Mouse (Mus musculus): ENCODE data around the gene Smg6. TPM values are rescaled to one million over a fixed set of nuclear protein-coding genes. Genes with fewer than 3 reads are reported as not detected.

The Smg6 gene
- polyA plus RNA-seq, 1 experiment from 2014 or later, result 11.9 TPM

DNA sequence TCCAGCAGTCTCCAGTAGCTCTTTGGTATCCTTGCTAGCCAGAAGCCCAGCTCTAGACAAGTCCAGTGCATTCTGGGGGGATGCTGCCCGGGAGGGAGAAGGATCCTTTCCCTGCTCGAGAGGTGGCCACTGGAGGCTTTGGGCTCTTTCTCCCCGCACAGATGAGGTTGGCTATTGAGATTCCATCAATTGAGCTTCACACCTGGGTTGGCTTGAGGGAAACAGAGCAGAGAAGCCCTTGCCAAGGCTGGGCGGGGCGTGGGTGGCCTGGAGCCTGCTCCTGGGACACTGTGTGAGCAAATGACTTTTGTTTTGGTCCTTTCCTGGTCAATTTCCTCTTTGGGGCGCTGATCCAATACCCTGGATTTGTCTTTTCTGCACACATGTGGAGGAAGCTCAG, 270.5 kb downstream of the Smg6 start:
- no peak overlapping the region for H3K4me3 ChIP-seq (replicated peaks; ENCODE audit: low read depth, low read length)
- no peak overlapping the region for H3K4me2 ChIP-seq (ENCODE audit: low read length)
- no peak for TF ChIP-seq CTCF (IDR thresholded peaks at IDR 0.05; ENCODE audit: low read depth)
- no peak overlapping the region for H3K9ac ChIP-seq (ENCODE audit: low read depth, low read length)
- H3K36me3 ChIP-seq (ENCODE audit: insufficient read depth, low read length), result no peaks in the 10 kb centered on the region
- H3K4me1 ChIP-seq (replicated peaks; ENCODE audit: insufficient read depth, low read length), result peaks cover 16% of the 10 kb centered on the region; the same call in 1 of the 2 replicates
- DNase-seq (ENCODE audit: low spot score) (no peak), ATAC-seq (replicated peaks; ENCODE audit: low FRiP score, low read depth) (no peak)
- H3K9me3 ChIP-seq (replicated peaks; ENCODE audit: low read length), result no peaks in the 10 kb centered on the region
- WGBS, result 58% methylated on average over 6 of the region's 6 CpGs
- H3K27me3 ChIP-seq (ENCODE audit: insufficient read depth, low read length), result peaks cover 24% of the 10 kb centered on the region
- H3K27ac ChIP-seq, result no peak overlapping the region

DNA sequence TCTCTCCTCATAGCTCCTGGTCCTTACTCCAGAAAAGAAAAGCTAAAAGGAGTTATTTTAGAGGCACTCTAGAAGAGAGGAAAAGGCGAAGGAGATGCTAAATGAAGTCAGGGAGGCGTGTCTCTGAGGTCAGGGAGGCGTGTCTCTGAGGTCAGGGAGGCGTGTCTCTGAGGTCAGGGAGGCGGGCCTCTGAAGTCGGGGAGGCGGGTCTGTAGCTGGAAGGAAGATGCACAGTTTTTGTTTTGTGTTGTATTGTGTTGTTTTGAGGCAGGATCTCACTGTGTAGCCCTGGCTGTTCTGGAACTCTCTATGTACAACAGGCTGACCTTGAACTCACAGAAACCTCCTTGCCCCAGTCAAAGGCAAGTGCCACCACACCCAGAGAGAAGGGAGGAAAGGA, 272.3 kb downstream of the Smg6 start:
- Histone ChIP-seq H3K4me2 (ENCODE audit: low read length) (no peak overlapping the region), H3K4me3 (replicated peaks; ENCODE audit: low read depth, low read length) (no peak overlapping the region), H3K27ac (no peak overlapping the region), H3K9me3 (replicated peaks; ENCODE audit: low read length) (no peaks in the 10 kb centered on the region), H3K4me1 (replicated peaks; ENCODE audit: insufficient read depth, low read length) (peaks cover 16% of the 10 kb centered on the region; the same call in 1 of the 2 replicates), H3K9ac (ENCODE audit: low read depth, low read length) (no peak overlapping the region), H3K36me3 (ENCODE audit: insufficient read depth, low read length) (no peaks in the 10 kb centered on the region), H3K27me3 (ENCODE audit: insufficient read depth, low read length) (peaks cover 24% of the 10 kb centered on the region)
- 49% methylated on average over 7 of the region's 7 CpGs for WGBS
- ATAC-seq (replicated peaks; ENCODE audit: low FRiP score, low read depth) (no peak), DNase-seq (ENCODE audit: low spot score) (no peak)
- no peak for TF ChIP-seq CTCF (IDR thresholded peaks at IDR 0.05; ENCODE audit: low read depth)

DNA sequence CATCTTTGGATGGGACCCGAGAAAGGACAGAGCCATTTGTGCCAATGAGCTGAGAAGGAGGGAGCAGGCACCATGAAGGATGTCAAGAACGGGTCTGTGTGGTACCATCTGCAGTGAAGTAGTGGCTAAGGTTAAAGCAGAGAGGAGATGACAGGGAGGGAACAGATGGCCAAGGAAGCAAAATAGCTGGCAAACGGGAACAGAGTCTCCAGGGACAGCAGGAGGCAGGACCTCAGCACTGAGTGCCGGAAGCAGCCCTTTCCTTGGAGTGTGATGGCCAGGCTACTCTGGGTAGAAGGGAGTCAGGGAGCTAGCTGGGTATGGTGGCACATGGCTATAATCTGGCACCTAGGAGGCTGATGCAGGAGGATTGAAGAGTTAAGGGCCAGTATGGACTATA, 273.2 kb downstream of the Smg6 start:
- no peak overlapping the region for H3K9ac ChIP-seq (ENCODE audit: low read depth, low read length)
- DNase-seq (ENCODE audit: low spot score), result no peak
- TF ChIP-seq CTCF (IDR thresholded peaks at IDR 0.05; ENCODE audit: low read depth), result no peak
- peaks cover 23% of the 10 kb centered on the region for H3K27me3 ChIP-seq (ENCODE audit: insufficient read depth, low read length)
- peaks cover 14% of the 10 kb centered on the region; the same call in 1 of the 2 replicates for H3K4me1 ChIP-seq (replicated peaks; ENCODE audit: insufficient read depth, low read length)
- ATAC-seq (replicated peaks; ENCODE audit: low FRiP score, low read depth), result no peak
- no peak overlapping the region for H3K4me2 ChIP-seq (ENCODE audit: low read length)
- no peaks in the 10 kb centered on the region for H3K9me3 ChIP-seq (replicated peaks; ENCODE audit: low read length)
- no peaks in the 10 kb centered on the region for H3K36me3 ChIP-seq (ENCODE audit: insufficient read depth, low read length)
- no peak overlapping the region for H3K27ac ChIP-seq
- H3K4me3 ChIP-seq (replicated peaks; ENCODE audit: low read depth, low read length), result no peak overlapping the region
- WGBS, result 64% methylated on average over 4 of the region's 4 CpGs

DNA sequence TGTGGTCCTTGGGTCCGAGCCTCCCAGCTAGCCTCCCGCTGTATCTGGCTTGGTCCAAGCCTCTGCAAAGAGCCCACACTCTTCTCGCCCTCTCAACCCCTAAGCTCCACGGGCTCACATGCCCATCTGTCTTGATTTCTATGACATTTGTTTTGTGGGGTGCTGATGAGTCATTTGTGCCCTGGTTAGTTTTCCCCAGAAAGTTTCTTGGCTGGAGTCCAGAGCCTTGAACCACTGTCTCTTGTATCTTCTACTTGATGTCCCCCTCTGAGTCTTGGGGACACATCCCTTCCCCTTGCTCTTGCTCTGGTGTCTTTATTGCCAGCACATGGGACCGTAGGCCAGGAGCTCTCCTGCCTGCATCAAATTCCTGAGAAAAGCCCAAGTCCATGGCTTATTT, 274.3 kb downstream of the Smg6 start:
- no peaks in the 10 kb centered on the region for H3K9me3 ChIP-seq (replicated peaks; ENCODE audit: low read length)
- H3K4me1 ChIP-seq (replicated peaks; ENCODE audit: insufficient read depth, low read length), result peaks cover 3% of the 10 kb centered on the region; the same call in 1 of the 2 replicates
- no peaks in the 10 kb centered on the region for H3K36me3 ChIP-seq (ENCODE audit: insufficient read depth, low read length)
- H3K9ac ChIP-seq (ENCODE audit: low read depth, low read length), result no peak overlapping the region
- no peak for ATAC-seq (replicated peaks; ENCODE audit: low FRiP score, low read depth)
- H3K27ac ChIP-seq, result no peak overlapping the region
- TF ChIP-seq CTCF (IDR thresholded peaks at IDR 0.05; ENCODE audit: low read depth), result no peak
- DNase-seq (ENCODE audit: low spot score), result no peak
- peaks cover 13% of the 10 kb centered on the region for H3K27me3 ChIP-seq (ENCODE audit: insufficient read depth, low read length)
- H3K4me3 ChIP-seq (replicated peaks; ENCODE audit: low read depth, low read length), result no peak overlapping the region
- H3K4me2 ChIP-seq (ENCODE audit: low read length), result no peak overlapping the region
- 77% methylated on average over 5 of the region's 5 CpGs for WGBS

DNA sequence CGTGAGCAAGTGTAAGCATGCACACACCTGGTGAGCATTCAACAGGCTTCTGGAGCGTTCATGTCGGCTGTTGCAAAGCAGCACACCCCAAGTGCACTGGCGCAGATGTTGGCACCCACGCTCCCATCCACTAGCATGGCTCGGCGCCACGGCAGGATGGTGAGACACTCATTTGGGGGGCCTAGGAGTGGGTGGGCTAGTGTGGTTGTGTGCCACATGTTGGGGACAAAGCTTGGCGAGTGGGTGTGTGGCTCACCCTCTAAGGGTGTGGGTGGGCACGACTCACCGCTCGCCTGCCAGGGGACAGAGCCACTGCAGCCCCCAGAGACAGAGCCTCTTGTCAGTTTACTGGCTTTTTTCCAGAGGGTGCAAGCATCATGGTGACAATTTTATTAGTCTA, 275.3 kb downstream of the Smg6 start:
- DNase-seq (ENCODE audit: low spot score), result no peak
- H3K27ac ChIP-seq, result no peak overlapping the region
- no peaks in the 10 kb centered on the region; the same call in 1 of the 2 replicates for H3K4me1 ChIP-seq (replicated peaks; ENCODE audit: insufficient read depth, low read length)
- H3K4me2 ChIP-seq (ENCODE audit: low read length), result no peak overlapping the region
- WGBS, result 79% methylated on average over 12 of the region's 12 CpGs
- ATAC-seq (replicated peaks; ENCODE audit: low FRiP score, low read depth), result no peak
- H3K27me3 ChIP-seq (ENCODE audit: insufficient read depth, low read length), result 0 out of 2 replicates have a peak, but pooled peaks cover 5% of the 10 kb centered on the region
- H3K9me3 ChIP-seq (replicated peaks; ENCODE audit: low read length), result no peaks in the 10 kb centered on the region
- TF ChIP-seq CTCF (IDR thresholded peaks at IDR 0.05; ENCODE audit: low read depth), result no peak
- no peak overlapping the region for H3K9ac ChIP-seq (ENCODE audit: low read depth, low read length)
- no peak overlapping the region for H3K4me3 ChIP-seq (replicated peaks; ENCODE audit: low read depth, low read length)
- H3K36me3 ChIP-seq (ENCODE audit: insufficient read depth, low read length), result no peaks in the 10 kb centered on the region

DNA sequence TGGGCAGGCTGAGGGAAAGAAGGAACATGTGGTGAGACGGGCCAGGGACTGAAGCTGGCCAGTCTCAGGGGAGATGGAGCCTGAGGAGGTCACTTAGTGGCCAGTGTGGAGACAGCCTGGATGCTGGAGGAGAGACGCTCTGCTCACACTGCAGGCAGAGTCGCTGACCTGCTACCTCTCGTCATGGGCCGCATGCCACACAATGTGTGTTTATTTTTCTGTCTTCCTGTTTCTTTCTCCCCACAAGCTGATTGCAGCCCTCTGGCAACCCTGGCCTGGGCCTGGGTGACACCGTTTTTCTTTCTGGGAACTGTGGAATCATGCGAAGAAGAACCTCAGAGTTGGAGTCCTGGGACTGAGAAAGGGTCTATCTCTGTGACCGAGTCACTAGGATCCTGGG, 276.1 kb downstream of the Smg6 start:
- no peak overlapping the region for H3K27ac ChIP-seq
- DNase-seq (ENCODE audit: low spot score) (no peak), ATAC-seq (replicated peaks; ENCODE audit: low FRiP score, low read depth) (no peak)
- no peak for TF ChIP-seq CTCF (IDR thresholded peaks at IDR 0.05; ENCODE audit: low read depth)
- H3K4me2 ChIP-seq (ENCODE audit: low read length), result no peak overlapping the region
- H3K4me3 ChIP-seq (replicated peaks; ENCODE audit: low read depth, low read length), result no peak overlapping the region
- H3K36me3 ChIP-seq (ENCODE audit: insufficient read depth, low read length), result no peaks in the 10 kb centered on the region
- H3K9ac ChIP-seq (ENCODE audit: low read depth, low read length), result no peak overlapping the region
- H3K4me1 ChIP-seq (replicated peaks; ENCODE audit: insufficient read depth, low read length), result no peaks in the 10 kb centered on the region; the same call in 1 of the 2 replicates
- WGBS, result 41% methylated on average over 8 of the region's 8 CpGs
- H3K9me3 ChIP-seq (replicated peaks; ENCODE audit: low read length), result no peaks in the 10 kb centered on the region
- H3K27me3 ChIP-seq (ENCODE audit: insufficient read depth, low read length), result no peaks in the 10 kb centered on the region

DNA sequence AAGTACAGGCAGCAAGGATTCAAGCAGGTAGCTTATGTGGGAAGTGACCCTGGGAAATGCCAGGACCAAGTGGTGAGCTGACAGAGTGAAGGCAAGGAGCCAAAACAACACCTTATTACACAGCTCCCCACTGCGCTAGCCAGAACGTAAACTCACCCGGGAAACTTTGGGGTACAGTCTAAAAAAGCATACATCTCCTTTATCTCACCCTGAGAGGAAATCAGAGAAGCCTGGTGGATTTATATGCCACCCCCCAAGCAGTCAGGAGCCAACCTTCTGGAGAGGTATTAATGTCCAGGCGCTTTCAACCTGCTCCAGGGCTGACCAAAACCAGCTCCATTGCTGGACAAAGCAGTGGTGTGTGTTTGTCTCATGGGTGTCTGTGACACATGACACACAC, 278.3 kb downstream of the Smg6 start:
- no peak overlapping the region for H3K4me3 ChIP-seq (replicated peaks; ENCODE audit: low read depth, low read length)
- DNase-seq (ENCODE audit: low spot score) (no peak), ATAC-seq (replicated peaks; ENCODE audit: low FRiP score, low read depth) (no peak)
- no peaks in the 10 kb centered on the region for H3K9me3 ChIP-seq (replicated peaks; ENCODE audit: low read length)
- H3K27ac ChIP-seq, result no peak overlapping the region
- no peaks in the 10 kb centered on the region for H3K36me3 ChIP-seq (ENCODE audit: insufficient read depth, low read length)
- 78% methylated on average over 4 of the region's 4 CpGs for WGBS
- no peaks in the 10 kb centered on the region; the same call in 1 of the 2 replicates for H3K4me1 ChIP-seq (replicated peaks; ENCODE audit: insufficient read depth, low read length)
- H3K27me3 ChIP-seq (ENCODE audit: insufficient read depth, low read length), result no peaks in the 10 kb centered on the region
- TF ChIP-seq CTCF (IDR thresholded peaks at IDR 0.05; ENCODE audit: low read depth), result no peak
- no peak overlapping the region for H3K9ac ChIP-seq (ENCODE audit: low read depth, low read length)
- no peak overlapping the region for H3K4me2 ChIP-seq (ENCODE audit: low read length)
